Mouse (Mus musculus): ENCODE measurements at regions not wholly inside any gene's neighbourhood (a gene's known extent, or its start where the extent isn't known, plus 50 kb on each side); places are given as distances from the start of the nearest gene placed in this dataset.

- no peak for DNase-seq
These were observed 170.4 kb upstream of the Ptger4 start for GRCm38 (mm10) chr15:5414401-5414800.

- no peak for DNase-seq
These were observed 172.0 kb upstream of the Ptger4 start for GRCm38 (mm10) chr15:5416031-5416430.

GRCm38 (mm10) chr15:5426641-5427040 lies 182.7 kb upstream of the Ptger4 start:
- DNase-seq = no peak

- DNase-seq = peak in 1 of 2 experiments; percentile 15
These were observed 183.5 kb upstream of the Ptger4 start for GRCm38 (mm10) chr15:5427319-5428048.

- no peak for DNase-seq
These were observed 188.0 kb upstream of the Ptger4 start for GRCm38 (mm10) chr15:5432018-5432417.

- DNase-seq = no peak
These were observed 193.0 kb upstream of the Ptger4 start for GRCm38 (mm10) chr15:5437020-5437419.

GRCm38 (mm10) chr15:5446040-5446755 lies 202.2 kb upstream of the Ptger4 start:
- no peak for DNase-seq

GRCm38 (mm10) chr15:5446756-5447314 lies 202.8 kb upstream of the Ptger4 start:
- DNase-seq = no peak

- DNase-seq = no peak
These were observed 203.9 kb upstream of the Ptger4 start for GRCm38 (mm10) chr15:5447707-5448496.

GRCm38 (mm10) chr15:5459083-5459482 lies 215.1 kb upstream of the Ptger4 start:
- no peak for DNase-seq

- DNase-seq = no peak
These were observed 215.6 kb upstream of the Ptger4 start for GRCm38 (mm10) chr15:5459580-5459979.

- no peak for DNase-seq
These were observed 218.7 kb upstream of the Ptger4 start for GRCm38 (mm10) chr15:5462651-5463050.

- no peak for DNase-seq
These were observed 220.7 kb upstream of the Ptger4 start for GRCm38 (mm10) chr15:5464732-5465131.

GRCm38 (mm10) chr15:5468535-5469073 lies 224.6 kb upstream of the Ptger4 start:
- DNase-seq = no peak

GRCm38 (mm10) chr15:5475389-5475995 lies 231.5 kb upstream of the Ptger4 start:
- no peak for DNase-seq

- peak in 1 of 2 experiments; percentile 18 for DNase-seq
These were observed 249.3 kb upstream of the Ptger4 start for GRCm38 (mm10) chr15:5493286-5493685.

GRCm38 (mm10) chr15:5495187-5495849 lies 251.3 kb upstream of the Ptger4 start:
- DNase-seq = no peak

- no peak for DNase-seq
These were observed 252.0 kb upstream of the Ptger4 start for GRCm38 (mm10) chr15:5495954-5496353.

- no peak for DNase-seq
These were observed 260.5 kb upstream of the Ptger4 start for GRCm38 (mm10) chr15:5504502-5504901.

- DNase-seq = no peak
These were observed 263.0 kb upstream of the Ptger4 start for GRCm38 (mm10) chr15:5506848-5507544.

GRCm38 (mm10) chr15:5507545-5507913 lies 263.5 kb upstream of the Ptger4 start:
- DNase-seq = no peak

Measured in kidney, postnatal 4 days (tissue).